Mouse (Mus musculus): ENCODE data around the gene Dach1.

Gene Dach1

GRCm38 (mm10) chr14:98035261-98035660 lies 134.3 kb downstream of the Dach1 start:
- no peak for DNase-seq (ENCODE audit: low spot score in 2 of 2)

- no peak for DNase-seq (ENCODE audit: low spot score in 2 of 2)
Measured at GRCm38 (mm10) chr14:98023540-98023939, 146.0 kb downstream of the Dach1 start.

- DNase-seq (ENCODE audit: low spot score in 2 of 2): no peak
Measured at GRCm38 (mm10) chr14:98014053-98014452, 155.5 kb downstream of the Dach1 start.

GRCm38 (mm10) chr14:98008501-98008900 lies 161.1 kb downstream of the Dach1 start:
- DNase-seq (ENCODE audit: low spot score in 2 of 2): no peak

GRCm38 (mm10) chr14:98002021-98002680 lies 167.4 kb downstream of the Dach1 start:
- no peak for DNase-seq (ENCODE audit: low spot score in 2 of 2)

- DNase-seq (ENCODE audit: low spot score in 2 of 2): no peak
Measured at GRCm38 (mm10) chr14:97998584-97998983, 171.0 kb downstream of the Dach1 start.

- DNase-seq (ENCODE audit: low spot score in 2 of 2): no peak
Measured at GRCm38 (mm10) chr14:97983251-97983650, 186.3 kb downstream of the Dach1 start.

- DNase-seq (ENCODE audit: low spot score in 2 of 2): no peak
Measured at GRCm38 (mm10) chr14:97982676-97983075, 186.9 kb downstream of the Dach1 start.

GRCm38 (mm10) chr14:97980879-97981278 lies 188.7 kb downstream of the Dach1 start:
- DNase-seq (ENCODE audit: low spot score in 2 of 2): no peak

GRCm38 (mm10) chr14:97976091-97976490 lies 193.5 kb downstream of the Dach1 start:
- no peak for DNase-seq (ENCODE audit: low spot score in 2 of 2)

- DNase-seq (ENCODE audit: low spot score in 2 of 2): no peak
Measured at GRCm38 (mm10) chr14:97975447-97975846, 194.1 kb downstream of the Dach1 start.

GRCm38 (mm10) chr14:97964543-97965069 lies 205.0 kb downstream of the Dach1 start:
- no peak for DNase-seq (ENCODE audit: low spot score in 2 of 2)

GRCm38 (mm10) chr14:97963624-97964023 lies 205.9 kb downstream of the Dach1 start:
- DNase-seq (ENCODE audit: low spot score in 2 of 2): no peak

- DNase-seq (ENCODE audit: low spot score in 2 of 2): no peak
Measured at GRCm38 (mm10) chr14:97956356-97956755, 213.2 kb downstream of the Dach1 start.

- DNase-seq (ENCODE audit: low spot score in 2 of 2): no peak
Measured at GRCm38 (mm10) chr14:97945471-97945870, 224.1 kb downstream of the Dach1 start.

GRCm38 (mm10) chr14:97944643-97945268 lies 224.8 kb downstream of the Dach1 start:
- DNase-seq (ENCODE audit: low spot score in 2 of 2): no peak

- DNase-seq (ENCODE audit: low spot score in 2 of 2): no peak
Measured at GRCm38 (mm10) chr14:97942361-97942760, 227.2 kb downstream of the Dach1 start.

- DNase-seq (ENCODE audit: low spot score in 2 of 2): no peak
Measured at GRCm38 (mm10) chr14:97896622-97897021, 272.9 kb downstream of the Dach1 start.

- DNase-seq (ENCODE audit: low spot score in 2 of 2): no peak
Measured at GRCm38 (mm10) chr14:97881976-97882375, 287.6 kb downstream of the Dach1 start.

GRCm38 (mm10) chr14:97871001-97871400 lies 298.6 kb downstream of the Dach1 start:
- DNase-seq (ENCODE audit: low spot score in 2 of 2): no peak

- DNase-seq (ENCODE audit: low spot score in 2 of 2): no peak
Measured at GRCm38 (mm10) chr14:97858384-97858783, 311.2 kb downstream of the Dach1 start.

- no peak for DNase-seq (ENCODE audit: low spot score in 2 of 2)
Measured at GRCm38 (mm10) chr14:97857276-97857675, 312.3 kb downstream of the Dach1 start.

GRCm38 (mm10) chr14:97855345-97855744 lies 314.2 kb downstream of the Dach1 start:
- no peak for DNase-seq (ENCODE audit: low spot score in 2 of 2)

All from frontal cortex, postnatal 10 days (tissue).